Mouse (Mus musculus) thymus, postnatal 0 days (tissue): ENCODE results near the gene Tmem132b. TPM values are rescaled to one million over a fixed set of nuclear protein-coding genes. Genes with fewer than 3 reads are reported as not detected.

ENCODE experiments used
- DNase-seq: peaks from one replicate; pipeline ENCODE4 v3.0.0-alpha.2; 2015; ENCODE audit warnings: low spot score
- polyA plus RNA-seq: library from polyadenylated mRNA; unstranded; fragments of >200 nt; fragmentation: Nextera tagmentation; extraction: Ambion mirVana; gene quantifications from 2 replicates; pipeline ENCODE4 v1.2.1, GENCODE M21; 2015

Gene Tmem132b
- polyA plus RNA-seq, 1 experiment from 2014 or later: not detected

GRCm38 (mm10) chr5:125758506-125758905 is 226.9 kb downstream of the Tmem132b start:
- no peak for DNase-seq

DNA sequence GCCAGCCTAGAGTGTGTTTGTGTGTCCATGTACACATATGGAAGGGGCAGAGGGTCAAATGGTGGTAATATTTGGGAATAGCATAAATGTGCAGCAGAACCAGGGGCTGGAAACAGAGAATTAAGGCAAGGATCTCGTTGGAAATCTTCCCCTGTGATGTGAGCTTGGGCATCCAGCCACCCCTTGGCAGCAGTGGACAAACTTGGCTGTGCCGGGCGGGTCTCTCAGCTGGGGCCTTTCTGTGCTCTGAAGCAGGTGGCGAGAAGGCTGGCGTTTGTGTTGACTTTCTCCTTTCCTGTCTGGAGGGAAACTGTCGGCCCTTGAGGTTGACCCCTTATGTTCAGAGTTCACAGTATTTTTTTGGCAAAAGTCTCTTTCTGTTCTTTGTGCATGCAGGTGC is 235.4 kb downstream of the Tmem132b start:
- no peak for DNase-seq

DNA sequence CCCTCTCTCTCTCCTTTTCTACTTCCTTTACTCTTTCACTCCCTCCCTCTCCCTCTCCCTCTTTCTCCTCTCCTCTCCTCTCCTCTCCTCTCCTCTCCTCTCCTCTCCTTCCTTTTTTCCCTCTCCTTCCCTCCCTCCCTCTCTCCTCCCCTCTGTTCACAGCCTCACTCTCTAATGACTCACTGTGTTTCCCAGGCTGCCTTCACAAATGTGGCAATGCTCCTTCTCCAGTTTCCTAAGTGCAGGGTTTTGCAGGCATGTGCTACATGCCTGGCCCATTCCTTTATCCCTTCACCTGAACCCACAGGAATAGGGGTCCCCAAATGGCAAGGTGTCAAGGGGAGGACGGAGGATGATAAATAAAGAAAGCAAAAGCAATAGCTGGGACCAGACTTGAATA is 236.4 kb downstream of the Tmem132b start:
- no peak for DNase-seq

DNA sequence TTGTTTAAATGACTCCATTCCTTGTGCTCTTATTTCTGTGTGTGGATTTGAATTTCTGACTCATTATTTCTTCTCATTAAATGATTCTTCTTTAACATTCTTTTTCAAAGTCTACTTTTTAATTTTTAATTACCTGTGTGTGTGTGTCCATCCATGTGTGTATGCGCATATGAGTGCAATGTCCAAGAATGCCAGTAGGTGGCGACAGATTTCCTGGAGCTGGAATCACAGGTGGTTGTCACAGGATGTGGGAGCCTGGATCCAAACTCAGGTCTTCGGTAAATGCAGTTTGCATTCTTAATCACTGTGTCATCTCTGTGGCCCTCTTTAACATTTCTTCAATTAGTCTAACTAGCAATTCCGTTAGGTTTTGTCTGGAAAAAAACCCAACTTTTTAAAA is 240.7 kb downstream of the Tmem132b start:
- no peak for DNase-seq

DNA sequence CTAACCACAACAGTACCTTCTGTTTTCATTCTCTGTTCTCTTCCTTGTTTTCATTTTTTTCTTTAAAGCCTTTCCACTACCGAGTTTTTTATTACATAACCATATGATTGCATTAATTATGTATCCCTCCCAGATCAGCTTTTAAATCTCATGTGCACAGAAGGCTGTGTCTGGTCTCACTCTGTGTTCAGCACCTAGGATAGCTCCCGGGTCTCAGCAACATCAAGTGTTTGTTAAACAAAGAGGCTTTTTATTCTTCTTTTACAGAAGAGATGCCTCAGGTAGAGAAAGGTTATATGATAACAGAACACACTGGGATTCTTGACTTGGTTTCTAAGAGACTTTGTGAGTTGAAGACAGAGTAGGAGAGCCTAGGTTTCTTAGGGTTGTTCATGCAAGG is 241.2 kb downstream of the Tmem132b start:
- DNase-seq: no peak

DNA sequence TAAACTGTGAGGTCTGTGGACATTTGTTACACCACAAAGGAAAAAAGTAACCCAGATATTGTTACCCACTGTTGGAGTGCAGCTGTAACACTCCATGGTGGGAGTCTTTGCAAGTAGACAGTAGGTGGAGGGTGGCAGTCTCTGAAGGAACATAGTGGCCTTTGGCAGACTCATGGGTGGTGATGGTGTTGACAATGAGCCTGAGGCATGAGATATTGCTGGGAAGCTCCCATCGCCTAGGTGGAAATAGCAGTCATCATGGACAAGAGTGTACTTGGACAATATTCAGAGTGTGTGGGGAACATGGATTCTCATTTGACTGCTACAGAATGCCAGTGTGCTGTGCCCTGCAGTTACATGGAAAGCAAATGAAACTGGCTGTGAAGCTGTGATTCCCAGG is 248.8 kb downstream of the Tmem132b start:
- no peak for DNase-seq

- DNase-seq: no peak
These were observed 261.1 kb downstream of the Tmem132b start for GRCm38 (mm10) chr5:125792643-125793042.

GRCm38 (mm10) chr5:125794318-125794717 is 262.7 kb downstream of the Tmem132b start:
- DNase-seq: no peak

DNA sequence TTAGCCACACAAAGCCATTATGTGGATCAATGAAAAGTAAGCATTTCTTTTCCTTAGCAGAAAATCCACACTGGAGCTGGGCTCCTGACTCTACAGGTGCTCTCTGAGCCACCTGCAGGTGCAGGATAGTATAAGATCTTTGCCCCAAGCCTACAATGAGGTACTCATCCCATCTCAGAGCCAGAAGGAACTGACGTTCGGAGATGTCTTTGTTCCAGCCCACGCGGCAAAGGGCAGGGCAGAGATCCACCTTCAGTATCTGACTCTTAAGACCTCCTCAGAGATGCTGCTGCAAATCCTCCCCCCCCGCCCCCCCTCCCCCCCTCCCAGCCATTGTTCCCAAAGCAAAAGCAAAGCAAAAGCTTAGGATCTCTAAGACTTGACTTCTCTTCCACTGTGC is 268.0 kb downstream of the Tmem132b start:
- DNase-seq: no peak

DNA sequence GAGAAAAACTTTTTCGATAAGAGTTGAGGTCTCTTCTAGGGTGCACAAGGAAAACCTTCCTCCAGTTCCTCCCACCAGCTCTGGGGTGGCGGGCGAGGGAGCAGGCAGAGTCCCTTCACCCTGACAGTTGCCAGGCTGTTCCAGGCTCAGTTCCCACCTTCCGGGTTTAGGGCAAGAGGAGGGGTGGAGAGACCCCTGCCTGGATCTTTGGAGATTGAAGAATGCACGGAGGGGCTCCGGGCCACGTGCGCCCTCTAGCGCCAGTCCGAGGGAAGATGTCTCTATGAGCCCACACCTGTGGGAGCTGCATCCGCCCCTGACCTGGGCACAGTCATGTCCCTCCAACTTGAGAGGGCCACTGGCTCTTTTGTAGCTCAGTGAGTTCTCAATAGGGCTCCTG is 268.5 kb downstream of the Tmem132b start:
- DNase-seq: no peak

DNA sequence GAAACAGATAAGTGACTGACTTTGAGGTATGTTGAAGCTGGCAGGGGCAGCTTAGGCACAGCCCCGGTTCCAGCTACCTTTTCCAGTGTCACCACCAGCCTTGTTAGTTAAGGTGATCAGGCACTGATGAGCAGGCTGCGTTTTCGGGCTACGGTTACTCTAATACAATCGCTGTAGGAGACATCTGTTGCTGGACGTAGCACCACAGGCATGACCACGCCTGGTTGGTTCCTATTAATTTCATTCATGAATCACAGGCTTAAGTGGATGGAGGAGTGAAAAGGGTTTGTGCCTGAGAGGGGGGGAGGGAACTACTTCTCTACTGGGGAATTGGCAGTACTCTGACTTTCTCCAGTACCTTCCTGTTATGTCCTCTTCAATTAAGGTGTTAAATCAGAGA is 271.2 kb downstream of the Tmem132b start:
- no peak for DNase-seq

- no peak for DNase-seq
These were observed 273.8 kb downstream of the Tmem132b start for GRCm38 (mm10) chr5:125805327-125805726.

DNA sequence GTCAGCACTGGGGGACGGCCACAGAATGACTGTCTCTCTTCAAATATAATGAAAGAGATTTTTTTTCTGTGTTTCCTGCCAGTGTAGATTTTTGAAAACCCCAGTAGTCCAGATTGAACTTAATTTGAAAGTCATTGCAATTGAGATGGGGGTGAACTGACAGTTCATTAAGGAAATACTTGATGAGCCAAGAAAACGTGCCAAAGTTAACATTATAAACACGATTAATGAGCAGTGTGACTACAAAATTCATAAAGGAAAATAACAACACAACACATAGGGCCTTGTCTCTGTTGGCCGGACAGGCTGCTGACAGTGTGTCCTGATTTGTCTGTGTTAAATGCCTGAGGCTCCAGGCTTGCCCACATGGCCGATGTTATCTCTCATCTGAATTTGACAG is 276.3 kb downstream of the Tmem132b start:
- no peak for DNase-seq

DNA sequence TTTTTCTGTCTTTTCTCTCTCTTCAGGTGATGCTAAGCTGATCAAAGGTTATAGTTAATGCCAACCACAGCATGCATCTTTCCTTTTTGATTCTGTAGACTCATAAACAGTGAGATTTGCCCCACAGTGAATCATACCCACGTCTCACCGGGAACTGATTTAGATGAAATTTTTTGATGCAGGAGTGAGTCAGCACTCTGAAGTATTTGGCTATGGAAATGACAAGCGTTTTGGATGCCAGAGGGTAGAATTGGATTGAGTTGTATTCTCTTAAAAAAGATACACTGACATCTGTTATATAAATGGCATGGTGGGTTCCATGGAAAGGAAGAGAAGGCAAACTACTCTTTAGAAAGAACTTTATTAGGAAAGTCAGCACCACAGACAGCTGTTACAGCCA is 297.8 kb downstream of the Tmem132b start:
- no peak for DNase-seq

DNA sequence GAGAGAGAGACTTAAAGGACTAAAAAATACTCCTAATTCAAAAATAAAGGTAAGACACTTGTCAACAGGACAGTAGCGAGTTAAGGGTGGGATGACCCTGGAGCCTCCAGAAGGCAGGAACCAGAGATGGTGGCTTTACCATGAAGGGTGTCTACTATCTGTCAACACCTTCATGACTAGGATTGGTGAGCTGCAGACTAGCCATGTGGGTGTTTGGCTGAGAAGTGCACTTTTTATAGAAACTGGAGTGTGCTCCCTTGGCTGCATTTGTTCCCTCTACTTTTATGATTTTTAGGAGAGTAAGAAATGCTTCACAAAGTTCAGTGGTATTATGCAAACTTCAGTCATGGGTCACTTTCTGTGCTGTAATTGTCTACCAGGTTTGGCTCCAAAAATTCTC is 304.3 kb downstream of the Tmem132b start:
- DNase-seq: no peak

DNA sequence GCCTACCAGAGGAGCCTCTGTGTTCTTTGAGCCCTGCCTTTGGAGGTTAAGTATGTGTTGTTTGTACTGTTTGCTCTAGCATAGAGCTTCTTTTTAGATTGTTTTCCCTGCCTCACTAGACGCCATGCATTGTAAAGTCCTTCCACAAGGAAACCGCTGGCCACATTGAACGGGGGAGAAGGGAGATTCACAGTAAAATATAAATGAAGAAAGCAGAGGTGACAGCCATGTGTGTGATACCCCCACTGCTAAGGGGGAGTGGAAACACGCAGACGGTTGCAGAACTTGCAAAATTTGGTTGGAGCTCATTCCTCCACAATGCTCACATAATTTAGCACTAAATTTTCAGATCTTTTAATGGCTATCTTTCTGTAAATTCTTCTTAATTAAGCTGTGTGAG is 305.2 kb downstream of the Tmem132b start:
- DNase-seq: no peak

Other genes with a start within 250 kb of the Tmem132b start
- gene Scarb1, start 190.7 kb upstream of the Tmem132b start, polyA plus RNA-seq: 36.7 and 37.9 TPM in 2 replicates
- 0.44 and 0.74 TPM in 2 replicates for gene Gm10382, start 142.5 kb upstream of the Tmem132b start, polyA plus RNA-seq
- 532 and 603 TPM in 2 replicates for gene Ubc, start 141.6 kb upstream of the Tmem132b start, polyA plus RNA-seq
- gene Dhx37, start 97.7 kb upstream of the Tmem132b start, polyA plus RNA-seq: 8.1 and 8.2 TPM in 2 replicates
- gene Bri3bp, start 90.2 kb upstream of the Tmem132b start, polyA plus RNA-seq: 37.3 and 42.5 TPM in 2 replicates
- gene Aacs, start 56.0 kb upstream of the Tmem132b start, polyA plus RNA-seq: 31.3 and 32.7 TPM in 2 replicates